Mouse (Mus musculus): ENCODE measurements at regions not wholly inside any gene's neighbourhood (a gene's known extent, or its start where the extent isn't known, plus 50 kb on each side); places are given as distances from the start of the nearest gene placed in this dataset.

- ATAC-seq (replicated peaks; ENCODE audit: insufficient number of reproducible peaks, insufficient read depth, low FRiP score, low read depth) = no peak
- no peak overlapping the region for H3K4me3 ChIP-seq
Measured at GRCm38 (mm10) chr16:92979620-92980330, 153.8 kb upstream of the Runx1 start.

GRCm38 (mm10) chr16:92976097-92976496, 150.1 kb upstream of the Runx1 start:
- Histone ChIP-seq H3K9me3 (replicated peaks) (no peaks in the 10 kb centered on the region), H3K9ac (no peak overlapping the region), H3K4me2 (no peak overlapping the region), H3K4me1 (replicated peaks) (no peaks in the 10 kb centered on the region), H3K36me3 (no peaks in the 10 kb centered on the region), H3K27ac (no peak overlapping the region), H3K27me3 (no peaks in the 10 kb centered on the region), H3K4me3 (no peak overlapping the region)
- WGBS = 87% methylated on average over 8 of the region's 8 CpGs
- no peak for ATAC-seq (replicated peaks; ENCODE audit: insufficient number of reproducible peaks, insufficient read depth, low FRiP score, low read depth)

More at GRCm38 (mm10) chr16:92979620-92980330, 153.8 kb upstream of the Runx1 start:
- Histone ChIP-seq H3K4me2 (no peak overlapping the region), H3K27ac (no peak overlapping the region), H3K9me3 (replicated peaks) (no peaks in the 10 kb centered on the region), H3K36me3 (no peaks in the 10 kb centered on the region), H3K4me1 (replicated peaks) (no peaks in the 10 kb centered on the region), H3K9ac (no peak overlapping the region), H3K27me3 (no peaks in the 10 kb centered on the region)
- WGBS = 61% methylated on average over 11 of the region's 11 CpGs

GRCm38 (mm10) chr16:92975090-92975489, 149.1 kb upstream of the Runx1 start:
- H3K4me1 ChIP-seq (replicated peaks) = no peaks in the 10 kb centered on the region
- WGBS = 82% methylated on average over 8 of the region's 8 CpGs
- no peak overlapping the region for H3K27ac ChIP-seq
- H3K4me3 ChIP-seq = no peak overlapping the region
- no peaks in the 10 kb centered on the region for H3K9me3 ChIP-seq (replicated peaks)
- no peaks in the 10 kb centered on the region for H3K36me3 ChIP-seq
- ATAC-seq (replicated peaks; ENCODE audit: insufficient number of reproducible peaks, insufficient read depth, low FRiP score, low read depth) = no peak
- no peak overlapping the region for H3K9ac ChIP-seq
- no peaks in the 10 kb centered on the region for H3K27me3 ChIP-seq
- H3K4me2 ChIP-seq = no peak overlapping the region

GRCm38 (mm10) chr16:92972681-92973080, 146.7 kb upstream of the Runx1 start:
- H3K27me3 ChIP-seq = no peaks in the 10 kb centered on the region; the same call in 1 of the 2 replicates
- no peaks in the 10 kb centered on the region for H3K4me1 ChIP-seq (replicated peaks)
- H3K27ac ChIP-seq = no peak overlapping the region
- H3K9me3 ChIP-seq (replicated peaks) = no peaks in the 10 kb centered on the region
- WGBS = 73% methylated on average over 5 of the region's 5 CpGs
- H3K4me3 ChIP-seq = no peak overlapping the region
- no peak overlapping the region for H3K9ac ChIP-seq
- no peak for ATAC-seq (replicated peaks; ENCODE audit: insufficient number of reproducible peaks, insufficient read depth, low FRiP score, low read depth)
- H3K4me2 ChIP-seq = no peak overlapping the region
- H3K36me3 ChIP-seq = no peaks in the 10 kb centered on the region

- no peaks in the 10 kb centered on the region; the same call in 1 of the 2 replicates for H3K27me3 ChIP-seq
- no peak overlapping the region for H3K4me3 ChIP-seq
- no peak overlapping the region for H3K9ac ChIP-seq
- H3K4me2 ChIP-seq = no peak overlapping the region
- ATAC-seq (replicated peaks; ENCODE audit: insufficient number of reproducible peaks, insufficient read depth, low FRiP score, low read depth) = no peak
- WGBS = 83% methylated on average over 3 of the region's 3 CpGs
- H3K4me1 ChIP-seq (replicated peaks) = no peaks in the 10 kb centered on the region
- H3K9me3 ChIP-seq (replicated peaks) = no peaks in the 10 kb centered on the region
- H3K27ac ChIP-seq = no peak overlapping the region
- no peaks in the 10 kb centered on the region for H3K36me3 ChIP-seq
Measured at GRCm38 (mm10) chr16:92971956-92972355, 146.0 kb upstream of the Runx1 start.

- Histone ChIP-seq H3K9ac (no peak overlapping the region), H3K4me1 (replicated peaks) (no peaks in the 10 kb centered on the region), H3K27ac (no peak overlapping the region), H3K4me2 (no peak overlapping the region), H3K9me3 (replicated peaks) (no peaks in the 10 kb centered on the region), H3K27me3 (no peaks in the 10 kb centered on the region; the same call in 1 of the 2 replicates), H3K36me3 (no peaks in the 10 kb centered on the region), H3K4me3 (no peak overlapping the region)
- ATAC-seq (replicated peaks; ENCODE audit: insufficient number of reproducible peaks, insufficient read depth, low FRiP score, low read depth) = no peak
- 66% methylated on average over 2 of the region's 2 CpGs for WGBS
Measured at GRCm38 (mm10) chr16:92970587-92970986, 144.6 kb upstream of the Runx1 start.

GRCm38 (mm10) chr16:92969036-92969435, 143.1 kb upstream of the Runx1 start:
- no peaks in the 10 kb centered on the region; the same call in 1 of the 2 replicates for H3K27me3 ChIP-seq
- WGBS = 71% methylated on average over 5 of the region's 5 CpGs
- no peak overlapping the region for H3K27ac ChIP-seq
- no peak for ATAC-seq (replicated peaks; ENCODE audit: insufficient number of reproducible peaks, insufficient read depth, low FRiP score, low read depth)
- no peak overlapping the region for H3K4me3 ChIP-seq
- H3K9me3 ChIP-seq (replicated peaks) = no peaks in the 10 kb centered on the region
- no peaks in the 10 kb centered on the region for H3K36me3 ChIP-seq
- no peaks in the 10 kb centered on the region for H3K4me1 ChIP-seq (replicated peaks)
- H3K9ac ChIP-seq = no peak overlapping the region
- no peak overlapping the region for H3K4me2 ChIP-seq

GRCm38 (mm10) chr16:92966069-92966866, 140.3 kb upstream of the Runx1 start:
- WGBS = 84% methylated on average over 10 of the region's 10 CpGs
- H3K9me3 ChIP-seq (replicated peaks) = no peaks in the 10 kb centered on the region
- H3K9ac ChIP-seq = no peak overlapping the region
- ATAC-seq (replicated peaks; ENCODE audit: insufficient number of reproducible peaks, insufficient read depth, low FRiP score, low read depth) = no peak
- H3K36me3 ChIP-seq = no peaks in the 10 kb centered on the region
- 0 out of 2 replicates have a peak, but pooled peaks cover 1% of the 10 kb centered on the region for H3K4me1 ChIP-seq (replicated peaks)
- peaks cover 4% of the 10 kb centered on the region; the same call in 1 of the 2 replicates for H3K27me3 ChIP-seq
- H3K27ac ChIP-seq = no peak overlapping the region
- H3K4me2 ChIP-seq = no peak overlapping the region
- H3K4me3 ChIP-seq = no peak overlapping the region

- no peak for ATAC-seq (replicated peaks; ENCODE audit: insufficient number of reproducible peaks, insufficient read depth, low FRiP score, low read depth)
- H3K4me3 ChIP-seq = no peak overlapping the region
- no peak overlapping the region for H3K4me2 ChIP-seq
- 64% methylated on average over 3 of the region's 3 CpGs for WGBS
- no peaks in the 10 kb centered on the region for H3K9me3 ChIP-seq (replicated peaks)
- H3K9ac ChIP-seq = no peak overlapping the region
- H3K4me1 ChIP-seq (replicated peaks) = 0 out of 2 replicates have a peak, but pooled peaks cover 3% of the 10 kb centered on the region
- peaks cover 4% of the 10 kb centered on the region; the same call in 1 of the 2 replicates for H3K27me3 ChIP-seq
- no peaks in the 10 kb centered on the region for H3K36me3 ChIP-seq
- H3K27ac ChIP-seq = no peak overlapping the region
Measured at GRCm38 (mm10) chr16:92965651-92966050, 139.7 kb upstream of the Runx1 start.

GRCm38 (mm10) chr16:92963582-92963981, 137.6 kb upstream of the Runx1 start:
- no peak for ATAC-seq (replicated peaks; ENCODE audit: insufficient number of reproducible peaks, insufficient read depth, low FRiP score, low read depth)
- no peak overlapping the region for H3K4me3 ChIP-seq
- no peak overlapping the region for H3K4me2 ChIP-seq
- H3K27ac ChIP-seq = no peak overlapping the region
- H3K9ac ChIP-seq = no peak overlapping the region
- 83% methylated on average over 4 of the region's 4 CpGs for WGBS
- no peaks in the 10 kb centered on the region for H3K36me3 ChIP-seq
- H3K4me1 ChIP-seq (replicated peaks) = 0 out of 2 replicates have a peak, but pooled peaks cover 3% of the 10 kb centered on the region
- peaks cover 10% of the 10 kb centered on the region; the same call in 1 of the 2 replicates for H3K27me3 ChIP-seq
- no peaks in the 10 kb centered on the region for H3K9me3 ChIP-seq (replicated peaks)

GRCm38 (mm10) chr16:92961361-92961760, 135.4 kb upstream of the Runx1 start:
- H3K27ac ChIP-seq = no peak overlapping the region
- peaks cover 10% of the 10 kb centered on the region; the same call in 1 of the 2 replicates for H3K27me3 ChIP-seq
- H3K9ac ChIP-seq = no peak overlapping the region
- H3K36me3 ChIP-seq = no peaks in the 10 kb centered on the region
- no peak overlapping the region for H3K4me2 ChIP-seq
- no peak for ATAC-seq (replicated peaks; ENCODE audit: insufficient number of reproducible peaks, insufficient read depth, low FRiP score, low read depth)
- H3K4me1 ChIP-seq (replicated peaks) = 0 out of 2 replicates have a peak, but pooled peaks cover 6% of the 10 kb centered on the region
- WGBS = 44% methylated on average over 3 of the region's 3 CpGs
- no peaks in the 10 kb centered on the region for H3K9me3 ChIP-seq (replicated peaks)
- H3K4me3 ChIP-seq = no peak overlapping the region

Data from heart, embryonic 15.5 days (tissue).